Mouse (Mus musculus) G1E (cell line): ENCODE data around the gene Prph.

Source experiments
- CTCF ChIP-seq: IDR thresholded peaks from 2 replicates; pipeline ENCODE4 v1.5.1; 2012; ENCODE audit warnings: low read depth, low read length, inconsistent platforms, mixed read lengths
- GATA1 ChIP-seq: IDR thresholded peaks from 2 replicates; pipeline ENCODE4 v1.6.1; 2012; ENCODE audit warnings: borderline replicate concordance, low read length, inconsistent platforms, mixed read lengths

GRCm38 (mm10) chr15:99031388-99031675 is 23.6 kb upstream of the Prph start:
- TF ChIP-seq CTCF (no peak), GATA1 (no peak)
